Mouse (Mus musculus) forebrain, embryonic 14.5 days (tissue): ENCODE results near the gene Pole4. TPM values are rescaled to one million over a fixed set of nuclear protein-coding genes. Genes with fewer than 3 reads are reported as not detected.

Source experiments
- ATAC-seq: fragments of 200-750 bp; cut with Nextera tagmentation; 2 replicates; pipeline ENCODE4 v1.8.0; 2017; ENCODE audit warnings: mild to moderate bottlenecking, moderate library complexity
- DNase-seq: peaks from one replicate; pipeline ENCODE4 v3.0.0-alpha.2; 2015; ENCODE audit warnings: low spot score
- H3K27ac ChIP-seq: fragments of 300-500 bp; sonication (generic); 2 replicates; pipeline ENCODE4 v1.5.1; 2014; ENCODE audit warnings: low read depth, mild to moderate bottlenecking, control low read depth, low read length, moderate library complexity
- H3K27me3 ChIP-seq: fragments of 300-500 bp; sonication (generic); replicated peaks from 2 replicates; pipeline ENCODE4 v1.6.1; 2014; ENCODE audit warnings: low read length, control low read depth, mixed read lengths; ENCODE audit not compliant: control insufficient read depth, insufficient read depth
- H3K36me3 ChIP-seq: fragments of 300-500 bp; sonication (generic); 2 replicates; pipeline ENCODE4 v1.6.1; 2014; ENCODE audit warnings: low read length, control low read depth; ENCODE audit not compliant: control insufficient read depth, insufficient read depth
- H3K4me1 ChIP-seq: fragments of 300-500 bp; sonication (generic); 2 replicates; pipeline ENCODE4 v1.6.1; 2014; ENCODE audit warnings: antibody characterized with exemption, low read length, control low read depth; ENCODE audit not compliant: control insufficient read depth, insufficient read depth
- H3K4me2 ChIP-seq: fragments of 300-500 bp; sonication (generic); 2 replicates; pipeline ENCODE4 v1.6.1; 2014; ENCODE audit warnings: mild to moderate bottlenecking, control low read depth, low read length
- H3K4me3 ChIP-seq: fragments of 300-500 bp; sonication (generic); 2 replicates; pipeline ENCODE4 v1.5.1; 2014; ENCODE audit warnings: low read depth, low read length, control low read depth
- H3K9ac ChIP-seq: fragments of 300-500 bp; sonication (generic); 2 replicates; pipeline ENCODE4 v1.6.1; 2014; ENCODE audit warnings: mild to moderate bottlenecking, low read length, control low read depth, moderate library complexity
- H3K9me3 ChIP-seq: fragments of 300-500 bp; sonication (generic); replicated peaks from 2 replicates; pipeline ENCODE4 v1.6.1; 2016; ENCODE audit warnings: low read length, control low read depth, mixed read lengths; ENCODE audit not compliant: control insufficient read depth
- WGBS: fragments of 180-500 bp; shearing (Covaris S2); extraction: QIAGEN DNeasy Blood & Tissue Kit; methylation state at CpG from one replicate; pipeline ENCODE4 v1.1.7; 2014; 5-methylcytosine and 5-hydroxymethylcytosine counted together
- polyA plus RNA-seq: library from polyadenylated mRNA; unstranded; fragments of >200 nt; fragmentation: Nextera tagmentation; extraction: Ambion mirVana; gene quantifications from 2 replicates; pipeline ENCODE4 v1.2.1, GENCODE M21; 2014

The Pole4 gene
- polyA plus RNA-seq, 1 experiment from 2014 or later: 126 TPM

DNA sequence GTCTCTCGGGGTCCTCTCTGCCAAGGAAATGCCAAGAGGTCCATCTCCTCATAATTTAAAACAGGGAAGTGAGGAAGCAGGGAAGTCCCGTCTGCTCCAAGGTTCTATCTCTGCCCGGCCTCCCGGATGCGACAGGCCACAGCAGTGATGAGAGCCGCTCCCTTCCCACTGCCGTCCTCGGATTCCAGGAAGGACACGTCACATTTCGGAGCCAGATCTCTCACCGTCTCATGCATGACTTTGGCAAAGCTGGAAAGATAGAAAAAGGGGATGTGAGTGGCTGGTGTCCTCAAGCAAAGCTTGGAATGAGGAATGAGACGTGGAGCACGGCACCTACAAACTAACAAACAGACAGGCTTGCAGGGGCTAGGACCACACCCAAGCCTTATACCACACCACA, 22.0 kb upstream of the Pole4 start:
- WGBS: 96% methylated on average over 13 of the region's 13 CpGs
- ATAC-seq: no peak

DNA sequence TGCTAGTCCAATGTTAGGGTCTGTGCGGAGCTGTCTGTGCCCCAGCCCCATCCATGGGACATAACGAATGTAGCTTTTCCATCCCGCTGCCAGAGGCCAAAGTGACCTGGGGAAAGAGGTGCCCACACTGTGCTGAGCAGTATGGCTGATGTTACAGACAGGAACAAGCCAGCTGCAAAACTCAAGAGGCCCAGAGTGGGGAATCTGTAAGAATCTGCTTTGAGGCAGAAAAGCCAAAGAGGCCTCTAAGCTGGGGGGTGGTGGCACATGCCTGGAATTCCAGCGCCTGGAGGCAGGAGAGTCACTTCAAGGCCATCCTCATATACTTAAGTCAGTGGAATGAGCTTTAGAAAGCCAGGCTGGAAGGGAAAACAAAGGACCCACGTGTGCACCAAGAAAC, 18.2 kb upstream of the Pole4 start:
- ATAC-seq: no peak
- H3K4me2 ChIP-seq: no peak overlapping the region
- no peaks in the 10 kb centered on the region for H3K4me1 ChIP-seq
- H3K9me3 ChIP-seq: no peaks in the 10 kb centered on the region
- H3K4me3 ChIP-seq: no peak overlapping the region
- peak overlapping the region; percentile 33; the same call in 1 of the 2 replicates for H3K27ac ChIP-seq
- H3K36me3 ChIP-seq: peaks cover 12% of the 10 kb centered on the region; the same call in 1 of the 2 replicates
- DNase-seq: no peak
- 38% methylated on average over 5 of the region's 5 CpGs for WGBS
- peak overlapping the region; percentile 32; the same call in 1 of the 2 replicates for H3K9ac ChIP-seq
- H3K27me3 ChIP-seq: no peaks in the 10 kb centered on the region

More for the DNA sequence above, 22.0 kb upstream of the Pole4 start:
- no peak overlapping the region for H3K4me2 ChIP-seq
- H3K4me1 ChIP-seq: no peaks in the 10 kb centered on the region
- no peaks in the 10 kb centered on the region for H3K9me3 ChIP-seq
- no peak overlapping the region for H3K27ac ChIP-seq
- no peak overlapping the region for H3K4me3 ChIP-seq
- H3K36me3 ChIP-seq: peaks cover 24% of the 10 kb centered on the region; the same call in 1 of the 2 replicates
- H3K27me3 ChIP-seq: no peaks in the 10 kb centered on the region
- H3K9ac ChIP-seq: no peak overlapping the region
- no peak for DNase-seq

- DNase-seq (no peak), ATAC-seq (no peak)
- Histone ChIP-seq H3K36me3 (no peaks in the 10 kb centered on the region), H3K27me3 (no peaks in the 10 kb centered on the region), H3K9ac (no peak overlapping the region), H3K9me3 (no peaks in the 10 kb centered on the region), H3K4me3 (no peak overlapping the region), H3K4me2 (no peak overlapping the region), H3K4me1 (no peaks in the 10 kb centered on the region), H3K27ac (no peak overlapping the region)
- 86% methylated on average over 4 of the region's 4 CpGs for WGBS
Observed at GRCm38 (mm10) chr6:82716126-82716525, 11.0 kb upstream of the Pole4 start.

DNA sequence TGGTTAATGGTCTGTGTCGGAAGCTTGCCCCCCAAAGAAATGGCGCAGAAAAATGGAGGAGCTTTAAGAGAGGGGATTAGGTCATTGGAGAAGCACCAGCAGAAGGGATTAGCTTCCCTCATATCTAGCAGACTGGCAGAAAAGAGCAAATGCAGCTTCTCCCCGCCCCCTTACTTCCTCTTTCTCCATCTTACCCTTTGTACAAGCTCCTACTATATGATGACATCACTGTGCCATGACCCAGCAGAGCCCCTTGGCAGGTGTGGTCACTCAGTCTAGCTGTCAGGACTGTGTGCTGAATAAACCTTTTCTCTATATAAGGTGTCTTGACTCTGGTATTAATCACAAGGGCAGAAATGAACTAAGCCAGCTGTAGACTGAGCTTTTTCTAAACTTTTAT, 10.5 kb upstream of the Pole4 start:
- DNase-seq: no peak
- Histone ChIP-seq H3K27ac (no peak overlapping the region), H3K36me3 (no peaks in the 10 kb centered on the region), H3K4me1 (no peaks in the 10 kb centered on the region), H3K9ac (no peak overlapping the region), H3K4me2 (no peak overlapping the region), H3K4me3 (no peak overlapping the region), H3K9me3 (no peaks in the 10 kb centered on the region), H3K27me3 (no peaks in the 10 kb centered on the region)
- 79% methylated on average over 3 of the region's 3 CpGs for WGBS
- ATAC-seq: no peak

- Histone ChIP-seq H3K27me3 (no peaks in the 10 kb centered on the region), H3K4me2 (no peak overlapping the region), H3K27ac (no peak overlapping the region), H3K9me3 (no peaks in the 10 kb centered on the region), H3K4me1 (no peaks in the 10 kb centered on the region), H3K36me3 (no peaks in the 10 kb centered on the region), H3K9ac (no peak overlapping the region), H3K4me3 (no peak overlapping the region)
- 83% methylated on average over 6 of the region's 6 CpGs for WGBS
- DNase-seq (no peak), ATAC-seq (no peak)
Observed at GRCm38 (mm10) chr6:82715253-82715652, 10.1 kb upstream of the Pole4 start.

DNA sequence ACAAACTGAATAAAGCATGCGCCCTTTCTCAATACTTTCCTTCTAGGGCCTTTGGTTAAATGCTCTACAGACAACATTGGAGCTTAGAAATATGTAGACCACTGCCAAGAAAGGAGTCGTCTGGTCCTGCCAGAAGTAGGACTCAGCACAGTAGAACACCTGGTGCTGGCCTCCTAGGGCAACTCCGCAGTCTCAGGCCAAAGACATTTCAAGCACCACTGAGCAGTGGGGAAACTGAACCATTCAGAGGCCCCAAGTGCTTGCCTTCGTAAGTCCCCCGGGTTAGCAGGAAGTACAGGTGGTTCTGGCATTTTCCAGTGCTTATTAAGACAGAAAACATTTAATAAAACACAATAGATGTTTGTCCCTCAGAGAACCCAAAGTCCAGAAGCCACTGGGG, 9.7 kb upstream of the Pole4 start:
- no peaks in the 10 kb centered on the region for H3K36me3 ChIP-seq
- H3K9ac ChIP-seq: no peak overlapping the region
- WGBS: 88% methylated on average over 5 of the region's 5 CpGs
- H3K9me3 ChIP-seq: no peaks in the 10 kb centered on the region
- no peaks in the 10 kb centered on the region for H3K4me1 ChIP-seq
- no peak for DNase-seq
- no peak overlapping the region for H3K4me2 ChIP-seq
- no peak for ATAC-seq
- no peak overlapping the region for H3K27ac ChIP-seq
- no peaks in the 10 kb centered on the region for H3K27me3 ChIP-seq
- H3K4me3 ChIP-seq: no peak overlapping the region

DNA sequence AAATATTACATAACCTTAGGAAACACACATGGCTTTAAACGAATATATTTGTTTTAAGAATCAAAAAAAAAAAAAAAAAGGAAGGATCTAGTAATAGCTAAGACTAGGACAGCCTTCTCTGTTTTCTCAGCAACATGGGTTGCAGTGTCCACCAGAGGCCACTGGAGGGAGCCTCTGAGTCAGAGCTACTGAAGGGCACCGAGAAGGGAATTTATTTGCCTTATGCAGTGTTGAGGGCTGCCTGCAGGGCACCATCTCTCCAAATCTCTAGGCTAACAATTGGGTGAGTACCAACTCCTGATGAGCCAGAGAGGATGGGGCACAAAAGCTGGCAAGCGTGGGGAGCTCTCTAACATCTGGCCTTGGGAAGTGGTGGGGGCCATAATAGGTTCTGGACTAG, 9.1 kb upstream of the Pole4 start:
- H3K4me3 ChIP-seq: no peak overlapping the region
- ATAC-seq: peak; percentile 80
- no peaks in the 10 kb centered on the region for H3K36me3 ChIP-seq
- no peaks in the 10 kb centered on the region for H3K4me1 ChIP-seq
- no peak overlapping the region for H3K27ac ChIP-seq
- no peak overlapping the region for H3K4me2 ChIP-seq
- DNase-seq: peak; percentile 73
- 9% methylated on average over 3 of the region's 3 CpGs for WGBS
- no peaks in the 10 kb centered on the region for H3K27me3 ChIP-seq
- H3K9ac ChIP-seq: no peak overlapping the region
- no peaks in the 10 kb centered on the region for H3K9me3 ChIP-seq

- Histone ChIP-seq H3K4me2 (no peak overlapping the region), H3K4me3 (no peak overlapping the region), H3K9me3 (no peaks in the 10 kb centered on the region), H3K9ac (no peak overlapping the region), H3K4me1 (no peaks in the 10 kb centered on the region), H3K27me3 (no peaks in the 10 kb centered on the region), H3K27ac (no peak overlapping the region), H3K36me3 (no peaks in the 10 kb centered on the region)
- ATAC-seq (no peak), DNase-seq (no peak)
- WGBS: 90% methylated on average over 3 of the region's 3 CpGs
Observed at GRCm38 (mm10) chr6:82707742-82708141, 2.6 kb upstream of the Pole4 start.

- H3K36me3 ChIP-seq: no peaks in the 10 kb centered on the region
- 86% methylated on average over 10 of the region's 10 CpGs for WGBS
- no peaks in the 10 kb centered on the region for H3K4me1 ChIP-seq
- ATAC-seq (no peak), DNase-seq (no peak)
- H3K9ac ChIP-seq: no peak overlapping the region
- H3K9me3 ChIP-seq: no peaks in the 10 kb centered on the region
- no peaks in the 10 kb centered on the region for H3K27me3 ChIP-seq
- H3K4me2 ChIP-seq: no peak overlapping the region
- no peak overlapping the region for H3K4me3 ChIP-seq
- H3K27ac ChIP-seq: no peak overlapping the region
Observed at GRCm38 (mm10) chr6:82707241-82707640, 2.1 kb upstream of the Pole4 start.
